Mouse (Mus musculus) neural tube, embryonic 10.5 days (tissue): ENCODE measurements around the gene Zfp420.

Experiments
- DNase-seq: peaks from one replicate; pipeline ENCODE4 v3.0.0-alpha.2; 2017; ENCODE audit warnings: low spot score; ENCODE audit errors: extremely low spot score

The Zfp420 gene

DNA sequence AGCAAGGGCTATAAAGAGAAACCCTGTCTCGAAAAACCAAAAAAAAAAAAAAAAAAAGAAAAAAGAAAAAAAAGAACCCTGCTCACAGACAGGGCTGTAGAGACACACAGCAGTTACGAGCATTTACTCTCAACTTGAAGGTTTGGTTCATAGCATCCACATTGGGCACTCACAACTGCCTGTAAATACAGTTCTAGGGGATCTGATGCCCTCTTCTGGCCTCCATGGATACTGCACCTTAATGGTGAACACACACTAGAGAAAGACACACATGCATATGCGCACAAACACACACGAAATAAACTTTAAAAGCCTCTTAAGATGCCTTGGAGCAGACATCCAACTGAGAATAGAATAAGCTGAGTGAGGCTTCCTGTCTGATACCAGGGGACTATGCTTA is 38.6 kb downstream of the Zfp420 start:
- no peak for DNase-seq

DNA sequence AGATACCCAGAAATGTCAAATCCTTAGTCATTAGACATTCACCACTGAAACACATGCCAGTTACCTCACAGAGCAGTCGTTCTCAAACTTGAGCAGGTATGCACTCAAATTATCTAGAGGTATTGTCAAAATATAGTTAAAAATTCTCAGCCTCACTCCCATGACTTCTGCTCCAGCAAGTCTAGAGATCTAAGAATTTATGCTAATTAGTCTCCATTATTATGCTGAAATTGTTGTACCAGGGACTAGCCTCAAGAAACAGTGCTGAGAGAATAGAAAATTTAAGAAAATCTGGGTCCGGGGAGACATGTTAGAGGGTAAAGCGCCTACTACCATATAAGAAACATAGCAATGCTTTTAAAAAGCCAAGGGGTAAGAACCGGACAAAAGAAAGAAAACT is 44.3 kb downstream of the Zfp420 start:
- DNase-seq: no peak

DNA sequence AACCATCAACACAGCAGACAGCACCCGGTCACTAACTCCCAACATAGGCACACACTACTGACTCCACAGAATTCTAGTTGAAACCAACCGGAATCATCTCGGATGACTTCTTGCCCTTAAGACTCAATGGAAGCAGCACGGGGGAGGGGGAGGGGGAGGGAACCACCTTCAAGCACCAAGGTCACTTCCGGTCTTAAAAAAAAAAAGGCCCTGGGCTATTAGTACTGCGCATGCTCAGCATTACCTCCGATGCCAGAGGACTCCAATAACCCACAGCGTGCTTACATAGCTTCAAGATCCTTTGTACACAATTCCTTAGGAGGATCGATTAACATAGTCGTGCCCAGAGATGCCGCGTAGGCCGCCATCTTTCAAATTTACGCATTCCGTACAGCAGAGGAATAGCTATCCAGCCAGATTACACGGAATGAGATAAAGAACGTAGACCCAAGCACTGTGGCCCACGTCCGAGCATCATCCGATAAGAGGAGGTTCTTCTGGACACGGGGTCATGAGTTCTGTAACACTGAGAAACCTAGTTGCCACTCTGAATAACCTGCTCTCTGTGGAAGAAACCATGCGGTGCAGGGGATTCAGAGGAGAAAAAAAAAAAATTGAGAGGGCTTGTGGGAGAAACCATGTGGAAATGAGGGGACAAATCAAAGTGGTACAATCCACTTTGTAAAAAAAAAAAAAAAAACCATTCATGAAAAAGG is 46.3 kb downstream of the Zfp420 start, which contains the start of gene Zfp27:
Gene Zfp27, minus strand, starts transcription at position 607 of the 716 bp plus-strand sequence.
- DNase-seq: peak; percentile 82

DNA sequence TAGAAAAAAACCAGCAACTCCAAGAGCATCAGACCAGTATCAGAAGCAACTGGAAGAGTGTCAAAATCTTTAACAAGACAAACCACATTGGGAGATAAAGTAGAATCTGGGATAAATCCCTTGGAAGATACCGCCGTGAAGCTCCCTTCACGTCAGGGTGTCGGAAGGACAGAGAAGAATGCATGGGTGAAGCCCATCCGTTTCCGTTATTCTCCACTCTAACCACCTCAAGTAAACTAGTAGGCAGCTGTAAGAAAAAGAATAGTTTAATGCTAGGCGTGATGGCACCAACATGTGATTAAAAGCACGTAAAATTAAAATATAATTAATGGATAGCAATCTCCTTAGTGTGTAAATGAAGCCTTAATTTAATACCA is 46.9 kb downstream of the Zfp420 start:
- peak; percentile 29 for DNase-seq

DNA sequence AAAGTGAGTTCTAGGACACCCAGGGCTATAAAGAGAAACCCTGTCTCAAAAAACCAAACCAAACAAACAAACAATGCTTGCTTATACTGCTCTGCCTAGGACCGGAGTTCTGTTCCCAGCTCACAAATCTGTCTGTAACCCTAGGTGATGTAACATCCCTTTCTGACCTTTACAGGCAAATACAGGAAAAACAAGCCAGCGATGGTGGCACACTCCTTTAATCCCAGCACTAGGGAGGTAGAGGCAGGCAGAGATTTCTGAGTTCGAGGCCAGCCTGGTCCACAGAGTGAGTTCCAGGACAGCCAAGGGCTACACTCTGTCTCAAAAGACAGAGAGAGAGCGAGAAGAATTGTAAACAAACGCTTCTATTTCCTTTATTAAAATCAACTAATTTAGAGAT is 47.4 kb downstream of the Zfp420 start:
- DNase-seq: no peak

DNA sequence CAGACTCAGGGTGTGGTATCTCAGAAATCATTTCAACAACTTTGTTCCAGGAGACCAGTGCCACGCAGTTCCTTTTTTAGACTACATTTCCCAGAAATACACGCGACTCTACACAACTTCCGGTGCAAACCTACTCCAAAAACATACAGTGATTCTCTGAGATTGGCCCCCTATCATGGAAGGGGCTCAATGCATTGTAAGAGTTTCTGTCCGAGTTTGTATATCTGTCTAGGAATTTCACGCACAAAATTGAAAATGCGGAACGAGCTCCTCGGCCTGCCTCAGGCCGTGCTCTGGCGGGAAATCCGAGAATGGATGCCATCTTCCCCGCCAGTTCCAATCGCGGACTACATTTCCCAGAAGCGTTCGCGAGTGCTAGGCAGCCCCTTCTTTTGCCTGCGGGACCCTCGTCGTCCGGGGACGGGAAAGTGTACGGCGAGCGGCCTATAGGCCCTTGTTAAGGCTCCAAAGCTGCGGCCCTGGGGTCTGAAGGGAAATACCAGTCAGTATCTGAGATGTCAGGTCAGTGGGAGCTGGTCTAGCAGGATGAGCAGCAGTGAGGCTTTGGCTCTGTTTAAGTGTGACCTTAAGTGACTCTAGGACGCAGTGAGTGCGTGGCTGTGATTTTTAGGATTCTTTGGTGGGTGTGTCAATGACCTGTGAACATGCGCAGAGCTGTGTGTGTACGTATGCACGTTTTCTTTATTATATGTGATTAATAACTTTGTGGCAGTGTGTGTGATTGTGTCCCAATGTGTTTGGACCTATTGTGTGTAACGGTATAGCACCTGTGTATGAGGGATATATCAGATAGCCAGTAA is 48.6 kb downstream of the Zfp420 start, which contains the start of gene Zfp383:
Gene Zfp383, plus strand, starts transcription at position 94 of the 821 bp plus-strand sequence.
- peak; percentile 93 for DNase-seq

DNA sequence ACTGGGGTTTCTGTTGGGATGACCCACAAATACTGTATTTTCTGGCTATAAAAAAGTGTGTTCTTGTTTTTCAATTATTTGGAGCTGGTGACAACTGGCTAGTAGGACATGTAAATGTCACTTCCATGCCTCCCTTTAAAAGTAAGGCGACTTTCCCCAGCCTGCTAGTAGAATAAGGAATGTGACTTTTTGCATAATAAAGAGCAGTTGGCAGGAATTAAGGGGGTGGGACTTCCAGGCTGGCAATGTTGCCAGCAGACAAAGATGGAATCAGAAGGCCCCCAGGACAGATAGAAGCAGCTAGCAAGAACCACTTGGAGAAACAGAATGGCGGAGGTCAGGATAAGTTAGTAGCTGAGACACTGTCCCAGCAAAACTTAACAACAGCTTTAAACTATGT is 50.5 kb downstream of the Zfp420 start:
- no peak for DNase-seq

DNA sequence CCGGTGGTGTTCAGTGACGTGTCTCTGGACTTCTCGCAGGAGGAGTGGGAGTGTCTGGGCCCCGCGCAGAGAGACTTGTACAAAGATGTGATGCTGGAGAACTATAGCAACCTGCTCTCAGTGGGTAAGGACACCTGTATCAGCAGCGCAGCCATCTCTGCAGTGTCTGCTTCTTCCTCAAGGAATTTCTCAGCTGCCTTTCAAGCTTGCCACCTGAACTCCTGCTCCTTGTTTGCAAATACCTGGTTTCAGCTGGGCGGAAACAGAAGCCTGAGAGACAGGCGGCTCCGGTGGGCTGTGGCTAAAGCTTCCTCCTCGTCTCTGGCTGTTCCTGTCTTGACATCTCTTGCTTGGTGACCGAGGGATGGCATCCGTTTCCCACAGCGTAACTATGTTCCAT is 52.4 kb downstream of the Zfp420 start:
- no peak for DNase-seq

DNA sequence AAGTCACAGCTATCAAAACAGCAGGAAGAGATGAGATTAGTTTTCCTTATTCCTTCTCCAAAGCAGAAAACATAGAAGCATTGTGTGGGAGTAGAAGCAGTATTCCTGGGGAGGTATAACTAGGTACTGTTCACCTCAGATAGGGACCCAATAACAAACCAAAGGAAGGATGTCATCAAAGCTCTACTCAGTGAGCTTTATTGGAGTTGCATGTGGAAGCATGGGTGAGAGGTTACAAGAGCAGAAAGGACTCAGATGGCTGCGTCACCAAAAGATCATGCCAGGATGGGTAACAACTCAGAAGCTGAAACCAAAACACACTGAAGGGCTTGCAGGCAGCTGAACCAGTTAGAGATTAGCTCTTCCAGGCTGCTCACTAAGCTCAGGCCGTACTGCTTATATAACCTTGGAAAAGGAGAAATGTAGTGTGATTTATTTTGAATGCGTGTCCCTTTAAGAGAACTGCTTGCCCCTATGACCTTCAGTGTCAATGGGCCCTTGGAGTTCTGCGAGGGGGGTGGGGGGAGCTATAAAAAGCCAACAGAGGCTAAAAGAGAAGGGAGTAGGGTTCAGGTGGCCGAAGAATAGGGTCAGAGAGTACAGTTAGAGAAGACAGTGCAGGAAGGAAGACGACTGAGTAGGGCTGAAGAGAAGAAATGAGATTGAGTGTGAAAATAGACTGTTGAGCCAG is 57.7 kb downstream of the Zfp420 start:
- no peak for DNase-seq

DNA sequence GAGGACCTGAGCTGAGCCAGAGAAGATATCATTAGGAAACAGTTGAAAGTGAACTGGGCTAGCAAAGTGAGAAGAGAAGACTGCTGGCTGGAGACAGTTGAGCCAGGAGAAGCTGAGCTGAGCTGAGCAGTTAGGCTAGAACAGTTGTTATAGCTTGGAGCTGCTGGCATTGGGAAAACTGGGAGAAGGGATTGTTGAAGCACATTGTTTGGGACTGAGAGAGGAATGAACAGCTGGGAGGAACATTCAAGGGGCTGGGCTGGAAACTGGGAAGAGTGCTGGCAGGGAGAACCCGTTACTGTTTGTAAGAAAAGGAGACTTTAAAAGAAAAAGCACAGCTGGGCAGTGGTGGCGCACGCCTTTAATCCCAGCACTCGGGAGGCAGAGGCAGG is 58.3 kb downstream of the Zfp420 start:
- no peak for DNase-seq

DNA sequence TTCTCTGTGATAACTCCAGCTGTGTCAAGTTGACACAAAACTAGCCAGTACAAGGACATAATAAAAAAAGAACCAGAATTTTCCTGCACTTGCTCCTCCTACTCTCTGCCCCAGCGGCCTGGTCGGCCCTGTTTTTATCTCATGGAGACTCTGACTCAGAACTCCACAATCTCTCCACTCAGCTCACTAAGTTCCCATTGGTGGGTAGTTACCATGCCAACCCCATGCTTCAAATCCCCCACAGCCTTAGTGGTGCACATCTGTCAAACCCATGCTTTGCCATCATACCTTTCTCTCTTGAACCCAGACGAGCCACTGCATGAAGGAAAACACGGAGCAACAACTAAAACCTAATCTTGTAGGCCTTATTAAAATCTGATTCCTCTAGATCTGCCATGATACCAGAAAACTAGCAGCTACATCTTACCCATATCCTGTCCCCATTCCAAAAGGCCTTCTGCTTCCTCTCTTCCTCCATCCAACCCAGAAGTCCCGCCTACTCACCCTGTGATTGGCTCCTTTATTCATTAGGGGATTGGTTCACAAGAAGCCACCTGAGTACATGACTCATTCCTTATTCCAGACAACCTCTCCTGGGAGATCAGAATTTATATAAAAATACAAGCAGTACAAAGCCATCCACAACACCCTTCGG is 61.8 kb downstream of the Zfp420 start:
- no peak for DNase-seq

DNA sequence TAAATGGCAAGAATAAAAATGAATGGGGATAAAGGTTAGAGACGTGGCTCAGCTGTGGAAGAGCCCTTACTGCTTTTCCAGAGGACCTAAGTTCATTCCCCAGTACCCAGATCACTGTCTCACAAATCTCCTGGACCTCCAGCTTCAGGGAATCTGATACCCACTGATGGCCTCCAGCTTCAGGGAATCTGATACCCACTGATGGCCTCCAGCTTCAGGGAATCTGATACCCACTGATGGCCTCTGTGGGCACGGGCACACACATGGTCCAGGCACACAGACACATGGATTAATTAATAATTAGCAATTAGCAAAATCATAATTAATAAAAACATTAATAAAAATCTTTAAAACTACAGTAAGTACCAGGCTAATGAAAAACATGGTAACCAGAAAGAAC is 63.0 kb downstream of the Zfp420 start:
- no peak for DNase-seq
